Mouse (Mus musculus) C2C12 (cell line): ENCODE results near the gene Sigirr.

Source experiments
- CTCF ChIP-seq: IDR thresholded peaks from one replicate; pipeline ENCODE4 v1.5.1; 2011; ENCODE audit not compliant: control insufficient read depth, insufficient read depth, insufficient read length
- MAX ChIP-seq: IDR thresholded peaks from one replicate; pipeline ENCODE4 v1.6.1; 2011; ENCODE audit warnings: mild to moderate bottlenecking, control low read depth
- MYOD1 ChIP-seq: IDR thresholded peaks from one replicate; pipeline ENCODE4 v1.6.1; 2011; ENCODE audit warnings: low read depth; ENCODE audit not compliant: control insufficient read depth, insufficient read length

- TF ChIP-seq CTCF (no peak), MYOD1 (no peak), MAX (no peak)
Observed at GRCm38 (mm10) chr7:141042539-141042938, 57.8 kb downstream of the Sigirr start.
